Mouse (Mus musculus): ENCODE results near the gene Uhrf2. TPM values are rescaled to one million over a fixed set of nuclear protein-coding genes. Genes with fewer than 3 reads are reported as not detected.
A peak's percentile ranks its signal among the peaks of the same experiment; 100 is the strongest.

The Uhrf2 gene
- total RNA-seq, 2 experiments from 2014 or later: 15.5 to 16.1 TPM

DNA sequence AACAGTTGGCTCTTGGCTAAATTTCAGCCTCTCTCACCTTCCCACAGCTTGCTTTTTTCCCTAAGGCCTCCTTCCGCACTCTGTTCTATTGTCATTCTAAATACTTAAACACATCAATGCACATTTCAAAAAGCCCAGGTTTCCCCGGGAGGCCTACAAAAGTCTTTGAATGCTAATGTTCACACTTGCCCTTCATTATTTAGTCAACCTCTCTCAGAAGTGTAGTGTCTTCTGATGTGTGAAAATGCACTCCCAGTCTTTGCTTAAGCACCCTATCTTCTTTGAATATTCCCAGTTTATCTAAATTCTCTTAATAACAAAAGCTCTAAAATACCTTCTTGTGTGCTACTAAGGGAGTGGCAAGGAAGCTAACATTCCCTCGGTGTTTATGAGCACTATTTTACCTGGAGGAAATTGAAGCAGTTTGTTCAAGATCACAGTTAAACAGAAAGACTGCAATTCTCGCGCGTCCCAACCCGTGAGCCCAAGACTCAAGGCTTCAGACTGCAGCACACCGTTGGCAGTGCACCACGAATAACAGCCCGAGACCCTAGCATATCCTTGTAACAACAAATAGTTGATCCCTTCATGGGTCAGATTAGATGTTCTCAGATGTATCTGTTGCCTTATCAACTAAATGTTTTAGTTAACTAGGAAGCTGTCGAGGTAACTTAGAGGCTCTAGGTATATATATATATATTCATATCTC is 1.2 kb upstream of the Uhrf2 start:
- TF ChIP-seq CTCF (IDR thresholded peaks at IDR 0.05): no peak
- intact Hi-C loops (cut with DNase I): no loop called here
- Histone ChIP-seq H3K27ac (no peak overlapping the region), H3K4me3 (peak overlapping the region; percentile 99)
- no peak for DNase-seq

DNA sequence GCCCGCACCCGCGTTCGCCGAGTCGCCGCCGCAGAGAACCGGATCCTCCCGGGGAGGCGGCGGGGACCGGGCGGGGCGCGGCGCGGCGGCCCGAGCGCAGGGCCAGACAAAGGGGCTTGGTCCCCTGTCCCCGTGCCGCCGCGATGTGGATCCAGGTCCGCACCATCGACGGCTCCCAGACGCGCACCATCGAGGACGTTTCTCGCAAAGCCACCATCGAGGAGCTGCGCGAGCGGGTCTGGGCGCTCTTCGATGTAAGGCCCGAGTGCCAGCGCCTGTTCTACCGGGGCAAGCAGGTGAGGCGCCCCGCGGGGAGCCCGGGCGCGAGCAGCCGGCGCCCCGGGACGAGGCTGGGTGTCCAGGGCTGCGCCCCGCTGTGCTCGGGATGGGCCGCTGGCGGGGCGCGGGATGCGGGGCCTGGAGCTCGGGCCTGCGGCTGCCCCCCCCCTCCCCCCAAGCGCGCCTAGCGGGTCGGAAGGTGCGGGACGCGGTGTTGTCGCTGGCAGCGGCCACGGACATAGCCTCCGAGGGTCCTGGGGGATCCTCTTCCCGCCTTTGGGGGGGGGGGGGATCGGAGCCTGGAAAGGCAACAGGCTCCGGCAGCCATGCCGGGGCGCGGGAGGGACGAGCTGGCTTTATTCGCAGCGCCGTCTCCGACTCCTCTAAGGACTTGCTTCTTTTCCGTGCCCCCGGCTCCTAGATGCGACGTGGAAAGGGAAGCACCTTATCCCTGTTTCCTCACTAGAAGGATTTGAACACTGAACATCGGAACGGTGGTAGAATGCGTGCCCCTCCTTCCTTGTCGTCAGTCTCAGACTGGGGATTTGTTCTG is 539 bp downstream of the Uhrf2 start:
- TF ChIP-seq CTCF (IDR thresholded peaks at IDR 0.05): no peak
- Histone ChIP-seq H3K27ac (peak overlapping the region; percentile 91), H3K4me3 (peak overlapping the region; percentile 99)
- no peak for DNase-seq
- intact Hi-C loops (cut with DNase I): loop anchor here (5.0 kb wide), 1 partner anchor 219 kb away; the partner anchor contains the start of gene Ranbp6

DNA sequence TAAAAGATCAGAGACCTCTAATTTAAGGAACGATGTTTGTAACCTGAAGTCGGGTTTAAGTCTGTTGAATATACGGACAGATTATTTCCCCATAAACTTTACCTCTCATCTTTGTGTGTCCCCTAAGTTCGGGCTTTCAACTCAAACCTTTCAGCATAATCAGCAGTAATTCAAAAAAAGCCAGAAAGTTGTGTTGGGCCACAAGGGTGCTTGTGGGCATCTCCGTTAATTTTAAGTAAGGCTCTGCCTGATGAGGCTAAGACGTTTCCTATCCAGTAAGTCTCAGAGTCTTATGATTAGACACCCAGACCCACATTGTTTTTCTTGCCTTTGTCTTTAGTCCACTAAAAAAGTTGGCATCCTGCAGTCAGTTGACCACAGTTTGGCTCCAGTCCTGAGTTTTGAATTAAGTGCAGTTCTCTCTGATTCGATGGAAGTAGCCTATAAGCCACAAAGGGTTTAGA is 1.2 kb downstream of the Uhrf2 start:
- TF ChIP-seq CTCF (IDR thresholded peaks at IDR 0.05): no peak
- DNase-seq: no peak
- Histone ChIP-seq H3K27ac (peak overlapping the region; percentile 91), H3K4me3 (peak overlapping the region; percentile 99)
- intact Hi-C loops (cut with DNase I): loop anchor here (5.0 kb wide), 1 partner anchor 219 kb away; the partner anchor contains the start of gene Ranbp6

DNA sequence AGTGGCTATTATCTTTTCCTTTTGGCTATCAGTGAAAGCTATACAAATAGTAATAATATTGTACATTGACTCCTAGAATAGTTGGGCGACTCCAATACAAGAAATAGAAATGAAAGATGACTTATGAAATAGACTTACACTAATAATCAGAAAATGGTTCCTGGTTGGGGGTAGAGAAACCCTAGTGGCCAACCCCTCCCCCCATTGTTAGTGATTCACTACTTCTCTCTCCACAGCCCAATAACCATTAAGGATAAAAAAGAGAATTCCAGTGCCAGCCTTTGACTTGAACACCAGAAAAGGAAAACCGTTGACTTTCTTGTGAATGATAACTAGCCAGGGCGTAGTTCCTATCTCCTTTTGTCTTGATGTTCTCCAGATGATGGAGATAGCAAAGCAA is 1.9 kb downstream of the Uhrf2 start:
- peak overlapping the region; percentile 99 for H3K4me3 ChIP-seq
- H3K27ac ChIP-seq: no peak overlapping the region
- no peak for TF ChIP-seq CTCF (IDR thresholded peaks at IDR 0.05)
- no peak for DNase-seq
- intact Hi-C loops (cut with DNase I): loop anchor here (5.0 kb wide), 1 partner anchor 220 kb away; the partner anchor contains the start of gene Ranbp6

DNA sequence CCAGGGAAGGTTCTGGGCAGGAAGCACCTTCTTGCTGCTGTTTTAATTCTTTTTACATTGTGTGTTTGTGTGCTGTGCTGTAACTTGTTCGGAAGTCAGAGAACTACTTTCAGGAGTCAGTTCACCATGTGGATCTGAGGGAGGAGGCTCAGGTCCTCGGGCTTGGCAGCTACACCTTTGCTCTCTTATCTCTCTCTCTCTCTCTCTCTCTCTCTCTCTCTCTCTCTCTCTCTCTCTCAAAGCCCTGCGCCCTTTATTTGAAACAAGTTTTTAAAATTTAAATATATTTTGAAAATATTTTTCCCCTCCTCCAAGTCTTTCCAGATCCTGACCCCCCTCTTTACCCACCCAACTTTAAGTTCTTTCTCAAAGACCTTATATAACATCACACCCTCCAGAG is 5.0 kb downstream of the Uhrf2 start:
- TF ChIP-seq CTCF (IDR thresholded peaks at IDR 0.05): no peak
- H3K27ac ChIP-seq: no peak overlapping the region
- no peak overlapping the region for H3K4me3 ChIP-seq
- DNase-seq: no peak
- intact Hi-C loops (cut with DNase I): no loop called here

DNA sequence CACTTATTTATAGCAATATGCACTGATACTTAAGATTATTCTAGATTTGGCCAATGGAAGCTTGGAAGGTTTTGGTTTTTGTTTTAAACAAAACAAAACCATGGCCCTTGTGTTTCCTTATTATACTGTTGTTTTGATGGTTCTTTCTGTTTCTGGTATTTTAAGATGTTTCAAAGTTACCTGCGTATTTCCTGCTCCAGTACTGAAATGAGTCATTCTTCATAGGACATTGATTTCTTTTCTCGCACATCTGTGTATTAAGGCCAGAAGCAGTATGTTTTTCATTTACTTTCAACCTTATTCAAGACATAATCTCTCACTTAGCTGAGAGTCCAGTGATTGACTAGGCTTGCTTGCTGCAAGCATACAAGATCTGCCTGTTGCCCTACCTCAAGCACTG is 13.4 kb downstream of the Uhrf2 start:
- intact Hi-C loops (cut with DNase I): no loop called here
- no peak for TF ChIP-seq CTCF (IDR thresholded peaks at IDR 0.05)
- no peak overlapping the region for H3K4me3 ChIP-seq
- DNase-seq: no peak
- H3K27ac ChIP-seq: no peak overlapping the region

DNA sequence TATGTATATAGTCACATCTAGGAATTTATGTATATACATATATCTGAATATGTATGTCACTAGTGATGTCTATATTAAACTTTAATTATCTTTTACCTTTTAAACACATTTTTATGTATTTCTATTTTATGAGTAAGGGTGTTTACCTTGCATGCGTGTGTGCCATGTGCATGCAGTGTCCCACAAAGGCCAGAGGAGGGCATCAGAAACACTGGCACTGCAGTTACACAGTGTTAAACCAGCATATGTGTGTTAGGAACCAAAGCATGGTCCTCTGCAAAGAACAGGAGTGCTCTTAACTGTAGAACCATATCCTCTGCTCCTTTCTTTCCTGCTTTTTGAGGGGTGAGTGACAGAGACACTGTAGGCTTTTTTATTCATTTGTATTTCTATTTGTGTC is 14.3 kb downstream of the Uhrf2 start:
- no peak overlapping the region for H3K4me3 ChIP-seq
- intact Hi-C loops (cut with DNase I): no loop called here
- TF ChIP-seq CTCF (IDR thresholded peaks at IDR 0.05): peak; percentile 10; the same call in 1 of the 2 replicates
- no peak overlapping the region for H3K27ac ChIP-seq
- DNase-seq: no peak

DNA sequence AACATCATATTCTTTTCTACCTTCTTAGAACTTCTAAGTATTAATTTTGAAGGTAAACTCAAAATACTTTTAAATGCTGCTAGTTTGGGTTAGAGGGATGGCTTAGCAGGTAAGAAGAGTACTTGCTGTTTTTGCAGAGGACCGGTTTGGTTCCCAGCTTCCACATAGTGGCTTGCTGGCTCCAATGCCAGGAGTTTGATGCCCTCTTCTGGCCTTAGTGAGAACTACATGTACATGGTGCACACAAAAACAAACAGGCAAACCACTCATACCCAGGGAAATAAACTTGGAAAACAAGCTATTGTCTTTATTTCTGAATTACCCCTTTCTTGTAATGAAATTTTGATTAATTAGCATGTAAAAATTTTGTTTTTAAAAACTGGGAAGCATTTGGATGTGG is 15.5 kb downstream of the Uhrf2 start:
- no peak overlapping the region for H3K27ac ChIP-seq
- intact Hi-C loops (cut with DNase I): no loop called here

DNA sequence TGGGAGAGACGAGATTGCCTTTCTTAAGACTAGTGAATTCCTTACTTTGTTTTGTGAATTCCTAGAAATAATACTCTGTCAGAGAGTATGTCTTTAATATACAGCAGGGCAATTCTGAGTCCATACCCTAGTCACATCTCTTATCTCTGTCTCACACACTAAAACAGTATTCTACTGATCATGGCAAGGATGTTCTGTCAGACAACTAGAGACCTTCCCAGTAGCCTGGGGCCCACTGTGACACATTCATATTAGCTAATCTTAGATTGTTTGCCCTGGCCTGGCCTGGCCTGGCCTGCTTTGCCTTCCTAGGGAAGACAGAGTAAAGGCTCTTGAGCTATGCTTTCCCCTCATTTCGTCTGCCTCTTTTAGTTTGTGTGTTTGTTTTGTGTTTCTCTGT is 20.3 kb downstream of the Uhrf2 start:
- intact Hi-C loops (cut with DNase I): no loop called here
- TF ChIP-seq CTCF (IDR thresholded peaks at IDR 0.05): no peak
- Histone ChIP-seq H3K27ac (no peak overlapping the region), H3K4me3 (no peak overlapping the region)
- no peak for DNase-seq

More for the DNA sequence above, 15.5 kb downstream of the Uhrf2 start:
- peak; percentile 56 for TF ChIP-seq CTCF (IDR thresholded peaks at IDR 0.05)
- DNase-seq: no peak
- H3K4me3 ChIP-seq: no peak overlapping the region

DNA sequence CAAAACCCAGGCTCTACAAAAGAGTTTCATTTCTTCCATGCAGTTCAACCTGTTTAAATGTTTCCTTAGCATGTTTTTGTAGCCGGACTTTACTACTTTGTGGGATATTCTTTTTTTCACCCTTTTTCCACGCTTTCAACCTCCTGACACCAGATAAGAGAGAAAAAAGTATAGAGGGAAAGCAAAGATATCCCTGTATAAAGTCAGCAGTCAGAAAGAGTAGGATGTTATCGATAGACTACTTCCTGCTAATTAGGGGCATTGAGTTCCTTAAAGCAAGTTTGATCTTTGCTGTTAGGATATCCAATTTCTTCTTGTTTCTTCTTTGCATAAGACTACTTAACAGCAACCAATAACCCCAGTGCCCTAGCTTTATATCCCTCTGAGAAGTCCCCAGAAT is 21.2 kb downstream of the Uhrf2 start:
- no peak for DNase-seq

DNA sequence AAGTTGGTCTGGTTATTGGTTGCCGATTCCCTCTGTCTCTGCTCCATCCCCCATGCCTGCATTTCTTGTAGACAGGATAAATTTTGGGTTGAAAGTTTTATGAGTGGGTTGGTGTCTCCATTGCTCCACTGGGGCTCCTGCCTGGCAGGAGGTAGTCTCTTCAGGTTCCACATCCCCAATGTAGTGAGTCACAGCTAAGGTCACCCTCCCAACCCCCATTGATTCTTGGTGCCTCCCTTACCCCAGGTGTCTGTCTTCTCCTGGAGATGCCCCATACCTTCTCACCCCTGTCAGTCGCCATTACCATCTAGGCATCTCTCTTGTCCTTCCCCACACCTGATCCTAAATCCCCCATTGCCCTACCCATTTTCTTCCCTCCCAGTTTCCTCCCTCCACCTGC is 23.9 kb downstream of the Uhrf2 start:
- intact Hi-C loops (cut with DNase I): no loop called here
- TF ChIP-seq CTCF (IDR thresholded peaks at IDR 0.05): no peak
- H3K27ac ChIP-seq: no peak overlapping the region

More for the DNA sequence above, 21.2 kb downstream of the Uhrf2 start:
- intact Hi-C loops (cut with DNase I): no loop called here
- TF ChIP-seq CTCF (IDR thresholded peaks at IDR 0.05): no peak
- H3K27ac ChIP-seq: no peak overlapping the region
- no peak overlapping the region for H3K4me3 ChIP-seq

DNA sequence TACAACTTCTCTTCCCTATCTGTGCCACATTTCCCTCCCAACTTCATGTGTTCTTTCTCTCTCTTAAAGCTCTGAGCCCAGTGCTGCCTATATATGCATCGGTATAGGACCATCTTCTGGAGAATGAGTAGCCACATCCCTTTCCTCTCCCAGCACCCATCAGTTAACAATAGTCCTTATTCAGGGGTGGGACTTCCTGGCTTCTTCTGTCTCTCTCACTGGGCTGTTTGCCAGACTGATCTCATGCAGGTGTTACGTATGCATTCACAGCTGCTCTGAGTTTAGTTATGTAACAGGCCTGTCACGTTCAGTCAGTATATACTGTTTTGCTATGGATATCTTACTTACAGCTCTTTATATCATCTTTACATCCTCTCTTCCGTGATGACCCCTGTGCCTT is 35.5 kb downstream of the Uhrf2 start:
- no peak for DNase-seq
- H3K27ac ChIP-seq: no peak overlapping the region
- TF ChIP-seq CTCF (IDR thresholded peaks at IDR 0.05): no peak
- intact Hi-C loops (cut with DNase I): no loop called here
- no peak overlapping the region for H3K4me3 ChIP-seq

More for the DNA sequence above, 23.9 kb downstream of the Uhrf2 start:
- no peak for DNase-seq
- no peak overlapping the region for H3K4me3 ChIP-seq

DNA sequence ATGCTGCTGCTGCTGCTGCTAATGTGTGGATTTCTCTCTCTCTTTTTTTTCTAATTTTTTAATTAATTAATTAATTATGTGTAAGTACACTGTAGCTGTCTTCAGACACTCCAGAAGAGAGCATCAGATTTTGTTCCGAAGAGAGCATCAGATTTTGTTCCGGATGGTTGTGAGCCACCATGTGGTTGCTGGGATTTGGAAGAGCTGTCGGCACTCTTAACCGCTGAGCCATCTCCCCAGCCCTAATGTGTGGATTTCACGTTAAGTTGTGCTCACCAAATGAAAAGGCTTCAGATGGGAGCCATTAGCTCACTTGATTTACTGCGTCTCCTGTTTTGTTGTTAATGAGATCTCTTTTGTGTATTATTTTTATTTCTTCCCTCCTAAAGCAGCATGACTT is 59.9 kb downstream of the Uhrf2 start:
- no peak for DNase-seq
- intact Hi-C loops (cut with DNase I): no loop called here
- Histone ChIP-seq H3K27ac (no peak overlapping the region), H3K4me3 (no peak overlapping the region)
- no peak for TF ChIP-seq CTCF (IDR thresholded peaks at IDR 0.05)
